Mouse (Mus musculus): ENCODE measurements around the gene Slc9a1. TPM values are rescaled to one million over a fixed set of nuclear protein-coding genes. Genes with fewer than 3 reads are reported as not detected.
A peak's percentile ranks its signal among the peaks of the same experiment; 100 is the strongest.

Gene Slc9a1
- total RNA-seq, 2 experiments from 2014 or later: 59.1 to 63.4 TPM

DNA sequence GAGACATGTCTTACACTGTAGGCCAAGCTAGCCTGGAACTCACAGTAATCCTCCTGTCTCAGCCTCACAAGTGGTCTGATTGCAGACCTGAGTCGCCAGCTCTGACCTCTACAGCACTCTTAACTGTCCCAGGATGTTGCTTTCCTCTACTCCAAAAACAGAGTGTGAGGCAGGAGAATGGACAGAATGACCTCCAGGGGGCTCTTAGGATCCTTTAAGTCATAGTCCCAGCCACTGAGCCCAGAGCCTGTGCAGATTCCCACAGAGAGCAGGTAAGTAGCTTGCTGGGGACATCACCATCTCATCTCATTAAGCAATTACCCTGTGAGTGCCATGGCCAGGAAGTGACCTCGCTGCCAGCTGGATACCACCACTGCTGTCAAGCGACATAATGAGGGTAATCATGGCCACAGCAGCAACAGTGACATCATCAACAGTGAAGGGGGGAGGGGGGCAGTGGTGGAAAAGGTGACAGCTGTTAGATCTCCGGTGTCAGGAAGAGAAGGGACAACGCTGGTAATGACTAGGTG, 91.4 kb downstream of the Slc9a1 start:
- no peak overlapping the region for H3K27ac ChIP-seq
- 0 out of 2 replicates have a peak, but pooled peaks have one; percentile 12 for TF ChIP-seq CTCF (conservative IDR thresholded peaks at IDR 0.05)
- DNase-seq (ENCODE audit: low spot score in 2 of 2): no peak
- no peak overlapping the region for H3K4me3 ChIP-seq

DNA sequence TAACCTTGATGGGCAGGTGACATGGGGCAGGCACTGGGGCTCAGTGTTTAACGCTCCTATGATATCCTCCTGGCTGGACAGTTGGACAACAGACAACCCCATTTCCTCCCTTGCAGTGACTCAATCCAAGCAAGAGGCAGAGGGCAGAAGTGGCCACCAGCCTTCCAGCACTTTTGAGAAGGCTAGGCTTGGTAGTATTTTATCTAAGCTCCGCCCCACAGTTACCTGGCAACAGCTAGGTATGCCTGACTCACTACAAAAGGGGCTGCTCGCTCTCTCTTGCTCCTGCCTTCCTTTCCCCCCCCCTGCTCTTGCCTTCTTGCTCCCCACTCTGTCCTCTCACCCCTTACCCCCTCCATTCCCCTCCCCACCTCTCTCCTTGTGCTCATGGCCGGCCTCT, 91.9 kb downstream of the Slc9a1 start:
- no peak overlapping the region for H3K4me3 ChIP-seq
- DNase-seq (ENCODE audit: low spot score in 2 of 2): no peak
- no peak overlapping the region for H3K27ac ChIP-seq
- TF ChIP-seq CTCF (conservative IDR thresholded peaks at IDR 0.05): no peak

DNA sequence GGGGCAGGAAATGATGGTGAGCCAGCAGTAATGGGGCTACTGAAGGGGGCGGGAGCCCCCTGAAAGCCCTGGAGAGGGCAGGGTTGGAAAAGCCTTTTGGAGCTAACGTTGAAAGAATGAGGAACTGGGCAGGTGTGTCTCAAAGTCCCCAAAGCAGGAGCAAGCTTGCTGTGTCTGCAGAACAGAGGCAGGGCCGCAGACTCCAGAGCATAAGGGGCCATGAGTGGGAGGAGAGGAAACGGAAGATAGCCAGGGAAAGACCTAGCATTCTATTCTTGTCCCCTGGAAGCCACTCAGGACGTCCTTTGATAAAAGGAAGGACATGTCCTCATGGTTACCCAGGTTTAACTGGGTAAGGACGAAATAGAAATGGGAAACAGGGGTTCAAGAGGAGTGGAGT, 93.7 kb downstream of the Slc9a1 start:
- TF ChIP-seq CTCF (conservative IDR thresholded peaks at IDR 0.05): no peak
- no peak for DNase-seq (ENCODE audit: low spot score in 2 of 2)
- H3K4me3 ChIP-seq: no peak overlapping the region
- H3K27ac ChIP-seq: no peak overlapping the region

DNA sequence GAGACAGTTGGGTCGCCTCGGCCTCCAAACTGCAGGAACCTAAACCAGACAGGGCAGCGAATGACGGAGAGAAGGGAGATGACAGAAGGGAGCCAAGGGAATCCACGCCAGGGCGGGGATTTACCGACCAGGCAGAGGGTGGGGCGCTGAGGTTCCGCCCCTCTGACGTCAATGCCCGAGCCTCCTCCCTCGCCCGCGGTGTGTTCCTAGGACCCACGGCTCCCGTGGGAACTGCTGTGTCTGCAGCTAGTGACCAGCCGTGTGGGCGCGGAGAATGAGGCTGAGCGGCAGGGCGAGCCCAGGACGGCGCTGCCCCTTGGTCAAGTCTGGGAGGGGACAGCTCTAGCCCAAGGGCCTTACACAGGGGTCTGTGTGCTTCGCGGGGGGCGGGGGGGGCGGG, 98.6 kb downstream of the Slc9a1 start:
- Histone ChIP-seq H3K27ac (0 out of 2 replicates have a peak overlapping the region, but pooled peaks have one; percentile 28), H3K4me3 (peak overlapping the region; percentile 60)
- peak; percentile 62 to 74 for DNase-seq (ENCODE audit: low spot score in 2 of 2)
- no peak for TF ChIP-seq CTCF (conservative IDR thresholded peaks at IDR 0.05)

DNA sequence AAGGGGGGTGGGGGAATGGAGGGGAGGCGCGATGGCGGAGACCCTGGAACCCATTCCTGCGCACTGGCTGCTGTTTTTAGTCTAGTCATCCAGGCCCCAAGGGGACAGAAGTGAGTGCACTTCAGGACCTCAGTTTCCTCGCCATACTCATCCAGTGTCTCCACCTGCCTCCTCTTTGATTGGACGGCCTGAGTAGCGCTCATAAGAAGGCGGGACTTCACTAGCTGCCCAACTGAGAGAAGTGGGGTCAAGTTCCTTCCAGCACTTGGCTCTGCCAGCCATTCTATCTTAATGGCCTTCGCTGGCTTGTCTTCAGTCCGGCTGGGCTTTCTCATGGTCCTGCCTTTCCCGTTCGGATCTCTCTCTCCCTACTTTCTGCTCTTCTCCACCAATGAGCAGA, 99.6 kb downstream of the Slc9a1 start:
- DNase-seq (ENCODE audit: low spot score in 2 of 2): no peak
- no peak overlapping the region for H3K27ac ChIP-seq
- no peak for TF ChIP-seq CTCF (conservative IDR thresholded peaks at IDR 0.05)
- no peak overlapping the region for H3K4me3 ChIP-seq

DNA sequence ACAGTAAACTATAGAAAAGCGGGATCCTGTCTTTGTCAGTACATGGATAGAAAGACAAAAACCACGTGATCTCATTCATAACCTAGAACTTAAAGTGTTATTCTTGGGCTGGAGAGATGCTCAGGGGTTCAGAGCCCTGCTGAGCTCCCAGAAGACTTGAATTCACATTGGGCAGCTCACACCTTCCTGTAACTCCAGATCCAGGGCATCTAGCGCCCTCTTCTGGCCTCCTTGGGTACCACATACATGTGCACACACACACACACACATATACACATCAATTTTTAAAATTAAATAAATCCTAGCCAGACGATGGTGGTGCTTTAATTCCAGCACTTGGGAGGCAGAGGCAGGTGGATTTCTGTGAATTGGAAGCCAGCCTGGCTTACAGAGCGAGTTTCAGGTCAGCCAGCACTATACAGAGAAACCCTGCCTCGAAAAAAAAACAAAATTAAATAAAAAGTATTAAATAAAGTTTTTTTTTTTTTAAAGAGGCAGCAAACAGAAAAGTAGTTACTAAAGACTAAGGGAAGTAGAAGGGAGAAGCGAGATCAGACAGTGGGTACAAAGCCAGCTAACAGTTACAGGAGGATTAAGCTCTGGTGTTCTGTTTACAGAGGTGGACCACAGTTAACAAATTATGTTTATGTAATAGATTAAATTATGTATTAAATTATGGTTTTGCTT, 101.8 kb downstream of the Slc9a1 start:
- DNase-seq (ENCODE audit: low spot score in 2 of 2): no peak
- H3K4me3 ChIP-seq: no peak overlapping the region
- H3K27ac ChIP-seq: no peak overlapping the region
- peak; percentile 38 for TF ChIP-seq CTCF (conservative IDR thresholded peaks at IDR 0.05)

Small RNAs within 50 kb of the gene (microRNA-seq; reads per million reads assigned to microRNA genes)
- 3.2 to 4.6 reads per million in 2 experiments for gene Mir5122

Other genes starting within 250 kb of the Slc9a1 start
- gene Wasf2, start 239.2 kb upstream of the Slc9a1 start, total RNA-seq (2021): 10 to 100 TPM; 32.0 to 33.1 TPM
- 1 to 10 TPM; 2.3 to 4.2 TPM for gene Cd164l2, start 157.6 kb upstream of the Slc9a1 start, total RNA-seq (2021)
- 1 to 10 TPM; 5.0 to 5.3 TPM for gene Gpr3, start 157.2 kb upstream of the Slc9a1 start, total RNA-seq (2021)
- 10 to 100 TPM in 1 of 2 experiments, 1 to 10 TPM in 1; 5.8 to 10.5 TPM for gene Map3k6, start 128.9 kb upstream of the Slc9a1 start, total RNA-seq (2021)
- under 1 TPM; 0.20 to 0.34 TPM for gene Sytl1, start 106.6 kb upstream of the Slc9a1 start, total RNA-seq (2021)
- 10 to 100 TPM; 89.1 to 94.4 TPM for gene Tmem222, start 91.9 kb upstream of the Slc9a1 start, total RNA-seq (2021)
- 10 to 100 TPM; 78.8 to 82.5 TPM for gene Wdtc1, start 16.2 kb upstream of the Slc9a1 start, total RNA-seq (2021)
- not detected for gene Tent5b, start 110.4 kb downstream of the Slc9a1 start, total RNA-seq (2021)
- 100 to 1,000 TPM; 154 to 165 TPM for gene Trnp1, start 128.8 kb downstream of the Slc9a1 start, total RNA-seq (2021)
- under 1 TPM in 1 of 2 experiments, not detected in 1; 0.34 TPM for gene Kdf1, start 149.3 kb downstream of the Slc9a1 start, total RNA-seq (2021)
- gene Nudc, start 176.3 kb downstream of the Slc9a1 start, total RNA-seq (2021): 100 to 1,000 TPM; 123 to 128 TPM
- gene Nr0b2, start 183.7 kb downstream of the Slc9a1 start, total RNA-seq (2021): not detected
- 10 to 100 TPM in 1 of 2 experiments, 1 to 10 TPM in 1; 6.5 to 10.3 TPM for gene Gpatch3, start 205.0 kb downstream of the Slc9a1 start, total RNA-seq (2021)
- 10 to 100 TPM; 10.7 to 11.6 TPM for gene Gpn2, start 214.7 kb downstream of the Slc9a1 start, total RNA-seq (2021)
- gene Sfn, start 232.5 kb downstream of the Slc9a1 start, total RNA-seq (2021): 1 to 10 TPM; 1.6 to 1.8 TPM